17 mouse cellular contexts compared by ENCODE assay signal in genomic region chr1:179031581-179031980, GRCm38 (mm10).
"Had no signal": no experiment of that assay in that cellular context is flagged by ENCODE, and none has a peak within 500 bp of the region (broad histone marks: within the 10 kb centered on the region; RNA-seq: fewer than 3 reads in every experiment).

No protein-coding gene starts in this region.

- H3K27me3 ChIP-seq: kidney, embryonic 15.5 days; liver, embryonic 15.5 days; midbrain, embryonic 15.5 days; neural tube, embryonic 12.5 days had no signal

- H3K4me1 ChIP-seq: kidney, embryonic 15.5 days; liver, embryonic 15.5 days; midbrain, embryonic 15.5 days; neural tube, embryonic 12.5 days had no signal

- DNase-seq: kidney, postnatal 14 days; lung, embryonic 14.5 days; lung, postnatal 10 days; lung, postnatal 4 days; retina, postnatal 1 day; right cerebral cortex, postnatal 4 days; spleen, adult 18-20 months; thymus, adult 2 months; thymus, postnatal 25 days had no signal

- H3K9me3 ChIP-seq: kidney, embryonic 15.5 days; limb, embryonic 10.5 days; liver, embryonic 15.5 days; midbrain, embryonic 15.5 days; neural tube, embryonic 12.5 days had no signal

- H3K9ac ChIP-seq: kidney, embryonic 15.5 days; liver, embryonic 15.5 days; lung, embryonic 14.5 days; midbrain, embryonic 15.5 days; neural tube, embryonic 12.5 days had no signal

- ATAC-seq: midbrain, embryonic 15.5 days had no signal

- H3K4me2 ChIP-seq: kidney, embryonic 15.5 days; liver, embryonic 11.5 days; liver, embryonic 15.5 days; lung, embryonic 14.5 days; midbrain, embryonic 11.5 days; midbrain, embryonic 15.5 days; neural tube, embryonic 12.5 days had no signal

- H3K27ac ChIP-seq: kidney, embryonic 15.5 days; left cerebral cortex, adult 2 months; limb, embryonic 10.5 days; liver, embryonic 15.5 days; midbrain, embryonic 15.5 days; neural tube, embryonic 12.5 days had no signal

- H3K36me3 ChIP-seq: kidney, embryonic 15.5 days; limb, embryonic 10.5 days; liver, embryonic 15.5 days; midbrain, embryonic 15.5 days; neural tube, embryonic 12.5 days had no signal

- H3K4me3 ChIP-seq: kidney, embryonic 15.5 days; left cerebral cortex, adult 2 months; limb, embryonic 10.5 days; liver, embryonic 15.5 days; midbrain, embryonic 15.5 days; neural tube, embryonic 12.5 days had no signal
